Mouse (Mus musculus) ovary, postnatal 36 days (tissue): Measurements from ENCODE around the gene Olfr412.

Source experiments
- DNase-seq: peaks from one replicate; pipeline ENCODE4 v3.0.0; 2022; ENCODE audit warnings: low spot score, mixed read lengths

Gene Olfr412

GRCm38 (mm10) chr11:74361769-74362168 lies at the start of gene Olfr412:
TSS of gene Olfr412 (plus strand) at chr11:74362069.
- DNase-seq, result no peak

DNA sequence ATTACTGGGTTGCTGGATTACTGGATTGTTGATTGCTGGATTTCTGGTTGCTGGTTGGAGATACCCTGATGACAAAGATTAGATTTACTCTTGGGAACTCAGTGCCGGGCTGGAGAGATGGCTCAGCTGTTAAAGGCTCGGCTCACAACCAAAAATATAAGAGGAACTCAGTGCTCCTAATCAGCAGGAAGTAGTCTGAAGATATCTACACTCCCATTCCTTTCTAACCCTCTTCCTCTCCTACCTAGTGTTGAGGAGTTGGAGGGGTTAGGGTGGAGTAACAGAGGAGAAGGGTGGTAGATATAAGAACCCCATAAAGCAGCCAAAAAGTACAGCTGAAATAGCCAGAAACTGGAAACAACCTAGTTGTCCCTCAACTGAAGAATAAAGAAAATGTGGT lies 35.8 kb upstream of the Olfr412 start:
- no peak for DNase-seq

DNA sequence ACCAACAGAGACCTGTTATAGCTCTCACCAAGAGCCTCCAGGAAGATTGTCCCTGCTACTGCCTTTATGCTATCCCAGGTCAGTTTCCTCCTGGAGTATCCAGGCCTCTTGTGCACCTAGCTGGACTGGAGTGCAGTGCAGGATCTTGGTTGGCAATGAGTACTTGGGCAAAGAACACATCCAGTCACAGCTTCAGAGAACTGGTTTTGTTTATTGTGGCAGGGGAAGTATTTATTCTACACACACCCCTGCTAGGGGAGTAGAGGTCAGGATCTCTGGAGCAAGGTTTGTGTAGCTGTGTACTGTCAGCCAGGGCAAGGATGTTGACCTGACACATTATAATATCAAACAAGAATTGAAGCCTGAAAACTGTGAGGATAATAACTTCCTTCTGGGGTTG lies 33.1 kb upstream of the Olfr412 start:
- DNase-seq, result no peak

- DNase-seq, result no peak
Observed at GRCm38 (mm10) chr11:74337931-74338330, 23.9 kb upstream of the Olfr412 start, which contains the start of gene Olfr410. TSS of gene Olfr410 (minus strand) at chr11:74338031.

DNA sequence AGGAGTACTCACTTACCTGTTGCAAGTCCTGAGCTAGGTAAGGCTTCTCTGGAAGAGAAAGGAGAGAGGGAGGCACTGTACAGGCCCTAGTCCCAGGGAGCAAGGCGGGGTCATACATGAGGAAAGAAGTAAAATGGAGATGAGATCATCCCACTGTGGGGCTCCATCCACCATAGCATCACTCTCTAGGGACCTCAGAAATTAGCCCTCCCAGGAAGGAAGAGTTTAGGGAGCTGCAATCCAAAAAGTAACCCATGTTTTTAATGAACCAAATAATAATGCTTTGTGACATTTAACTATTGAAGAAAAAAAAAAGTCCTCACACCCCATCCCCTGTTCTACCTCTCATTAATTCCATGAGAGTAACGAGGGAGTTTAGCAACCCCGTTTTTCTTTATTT lies 9.3 kb upstream of the Olfr412 start, which contains the start of gene Olfr411:
TSS of gene Olfr411 (minus strand) at position 101 of the 400 bp plus-strand sequence.
- DNase-seq, result no peak

DNA sequence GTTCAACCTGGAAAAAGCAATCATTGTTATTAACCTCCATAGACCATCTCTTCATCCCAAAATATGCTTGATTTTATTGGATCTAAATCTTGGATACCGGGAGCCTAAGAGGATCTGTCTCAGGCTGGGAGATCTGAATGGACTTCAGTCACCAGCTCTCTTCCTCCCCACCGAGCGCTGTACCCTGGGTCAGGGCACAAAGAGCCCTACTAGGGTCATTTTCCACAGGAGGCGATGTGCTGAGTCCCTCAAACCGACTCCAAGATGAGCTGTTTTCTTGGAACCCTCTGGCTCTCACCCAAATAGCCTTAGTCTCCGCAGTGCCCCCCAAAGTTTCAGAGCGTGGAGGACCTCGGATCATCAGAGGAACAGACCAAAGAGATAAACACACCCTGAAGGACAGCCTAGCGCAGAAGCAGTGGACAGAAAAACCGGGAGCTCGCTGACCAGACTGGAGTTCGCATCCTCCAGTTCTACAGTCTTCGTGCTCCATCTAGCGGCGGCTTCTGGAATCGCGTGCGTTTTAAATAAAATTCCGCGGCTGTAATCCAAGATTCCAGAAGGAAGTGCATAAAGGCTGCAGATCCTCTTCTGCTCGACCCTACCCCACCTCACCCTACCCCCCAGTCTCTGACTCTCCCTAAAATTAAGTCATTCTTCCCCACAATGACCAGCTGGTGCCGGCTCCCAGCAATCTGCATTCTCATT lies 9.7 kb downstream of the Olfr412 start:
- peak; percentile 76 for DNase-seq

DNA sequence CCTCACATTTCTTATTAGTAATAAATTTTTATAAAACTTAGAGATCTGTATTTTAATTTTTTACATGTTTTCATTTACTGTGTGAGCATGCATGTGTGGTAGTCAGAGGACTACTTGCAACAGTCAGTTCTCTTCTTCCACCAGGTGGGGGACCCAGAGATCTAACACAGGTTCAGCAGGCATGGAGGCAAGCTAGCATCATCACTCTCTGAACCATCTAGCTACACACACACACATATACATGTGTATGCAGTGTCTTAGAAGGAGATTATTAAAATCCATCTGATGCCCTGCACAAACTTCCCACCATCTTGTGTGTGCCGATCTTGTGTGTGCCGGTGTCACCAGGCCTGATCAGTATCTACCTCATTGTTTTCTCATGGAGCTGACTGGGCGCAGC lies 15.0 kb downstream of the Olfr412 start:
- DNase-seq, result no peak

DNA sequence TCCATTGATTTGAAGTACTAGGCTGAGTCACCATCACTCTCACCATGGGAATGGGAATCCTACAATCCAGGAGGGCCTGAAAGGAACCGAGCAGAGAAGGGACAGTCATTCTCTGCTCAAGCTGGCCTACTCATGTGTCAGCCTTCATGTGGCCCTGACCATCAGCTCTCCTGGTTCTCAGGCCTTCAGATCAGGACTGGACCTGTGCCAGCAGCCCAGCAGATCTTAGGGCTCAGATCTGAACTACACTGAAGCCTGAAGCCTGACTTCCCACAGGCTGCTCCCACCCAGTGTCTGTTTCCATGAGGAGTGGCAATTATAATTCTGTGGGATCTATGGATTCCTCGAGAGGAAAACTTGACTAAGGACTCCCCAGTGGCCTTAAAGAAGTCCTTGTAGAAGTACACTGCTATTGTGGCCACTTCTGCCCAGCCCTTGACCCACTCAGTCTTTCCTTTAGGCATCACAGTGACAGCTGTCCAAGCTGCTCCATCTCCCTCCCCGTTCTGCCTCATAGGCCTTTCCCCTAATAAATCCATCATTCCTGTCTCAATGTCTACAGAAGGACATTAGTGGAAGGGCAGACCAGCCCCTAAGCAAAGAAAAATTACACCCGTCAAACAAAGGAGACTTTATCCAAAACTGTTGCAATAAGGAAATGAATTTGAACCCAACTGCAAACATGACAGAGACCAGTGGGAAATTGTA lies 17.5 kb downstream of the Olfr412 start:
- no peak for DNase-seq

- no peak for DNase-seq
Observed at GRCm38 (mm10) chr11:74385674-74386073, 23.8 kb downstream of the Olfr412 start.

DNA sequence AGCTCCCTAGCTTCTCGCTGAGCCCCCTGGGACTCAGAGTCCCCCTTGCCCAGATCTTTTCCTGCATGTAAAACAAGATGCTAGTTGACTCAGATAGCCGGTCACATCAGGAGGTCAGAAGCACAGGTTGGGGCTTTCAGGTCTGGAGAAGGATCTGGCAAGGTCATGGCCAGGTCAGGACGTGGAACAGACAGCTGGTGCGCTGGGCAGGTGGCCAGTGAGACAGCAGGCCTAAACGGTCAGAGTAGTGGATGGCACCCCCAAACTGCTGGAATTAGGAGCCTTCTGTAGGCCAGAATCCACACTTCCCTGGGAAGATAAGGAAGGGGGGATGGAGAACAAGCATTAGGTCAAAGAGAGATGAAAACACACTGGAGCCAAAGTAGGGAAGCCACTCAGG lies 25.3 kb downstream of the Olfr412 start:
- DNase-seq, result no peak

DNA sequence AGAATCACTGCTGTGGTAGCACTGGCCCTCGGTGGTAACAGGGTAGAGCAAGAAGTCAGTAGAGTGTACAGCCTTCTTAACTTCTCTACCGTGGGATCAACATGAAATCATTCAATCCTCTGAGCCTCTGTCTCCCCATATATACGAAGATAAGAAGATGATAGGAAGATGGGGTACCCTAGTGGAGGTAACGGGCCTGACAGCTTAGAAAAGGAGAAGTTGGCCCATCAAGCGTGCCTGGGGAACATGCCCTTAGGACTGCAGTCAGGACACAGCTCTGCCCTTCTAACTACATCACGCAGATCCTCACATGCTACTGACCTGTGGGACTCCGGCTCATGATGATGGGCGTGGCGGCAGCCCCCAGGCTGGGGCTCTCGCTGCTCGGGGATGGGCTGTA lies 30.0 kb downstream of the Olfr412 start:
- no peak for DNase-seq

- no peak for DNase-seq
Observed at GRCm38 (mm10) chr11:74392903-74393302, 31.0 kb downstream of the Olfr412 start.

- no peak for DNase-seq
Observed at GRCm38 (mm10) chr11:74393489-74393888, 31.6 kb downstream of the Olfr412 start.

DNA sequence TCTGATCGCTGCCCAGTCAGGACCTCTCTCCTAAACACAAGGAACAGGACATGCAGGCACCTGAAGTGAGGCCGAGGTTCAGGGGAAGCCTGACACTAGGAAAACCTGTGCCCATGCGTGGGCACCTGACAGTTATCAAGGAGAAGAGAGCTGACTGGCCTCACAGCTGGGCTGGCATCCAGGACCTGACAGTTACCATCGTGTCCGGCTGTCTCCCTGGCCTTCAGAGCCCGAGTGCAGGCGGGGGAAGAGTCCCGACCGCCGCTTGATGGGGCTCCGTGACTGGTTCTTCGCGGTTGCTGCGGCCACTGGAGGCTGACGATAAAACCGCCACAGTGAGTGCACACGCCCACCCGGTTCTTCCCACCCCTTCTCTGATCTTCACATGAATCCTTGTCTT lies 33.7 kb downstream of the Olfr412 start:
- DNase-seq, result no peak

GRCm38 (mm10) chr11:74402126-74402525 lies 40.3 kb downstream of the Olfr412 start:
- no peak for DNase-seq

DNA sequence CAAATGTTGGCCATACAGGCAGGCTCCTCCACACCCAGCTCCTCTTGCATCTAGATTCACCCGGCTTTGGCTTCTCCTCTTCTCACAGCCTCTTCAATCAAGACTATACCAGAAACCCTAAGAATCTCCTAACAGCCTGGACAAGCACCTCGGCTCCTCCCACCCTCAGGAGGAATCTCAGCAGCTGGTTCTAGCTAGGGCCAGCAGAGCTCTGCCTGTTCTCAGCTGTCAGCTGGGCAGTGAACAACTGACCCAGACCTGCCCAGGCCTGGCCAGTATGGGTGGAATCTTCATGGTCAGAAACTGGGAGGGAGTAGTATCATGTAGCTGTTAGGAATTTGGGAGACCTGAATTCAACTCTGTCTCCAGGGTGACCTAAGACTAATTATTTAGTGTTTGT lies 42.3 kb downstream of the Olfr412 start:
- no peak for DNase-seq

GRCm38 (mm10) chr11:74405201-74405600 lies 43.3 kb downstream of the Olfr412 start:
- no peak for DNase-seq

GRCm38 (mm10) chr11:74408587-74409446 lies 46.9 kb downstream of the Olfr412 start:
- peak; percentile 93 for DNase-seq

- no peak for DNase-seq
Observed at GRCm38 (mm10) chr11:74409447-74409754, 47.5 kb downstream of the Olfr412 start.

GRCm38 (mm10) chr11:74409757-74410174 lies 47.9 kb downstream of the Olfr412 start:
- peak; percentile 60 for DNase-seq

GRCm38 (mm10) chr11:74411943-74412342 lies 50.1 kb downstream of the Olfr412 start:
- no peak for DNase-seq

DNA sequence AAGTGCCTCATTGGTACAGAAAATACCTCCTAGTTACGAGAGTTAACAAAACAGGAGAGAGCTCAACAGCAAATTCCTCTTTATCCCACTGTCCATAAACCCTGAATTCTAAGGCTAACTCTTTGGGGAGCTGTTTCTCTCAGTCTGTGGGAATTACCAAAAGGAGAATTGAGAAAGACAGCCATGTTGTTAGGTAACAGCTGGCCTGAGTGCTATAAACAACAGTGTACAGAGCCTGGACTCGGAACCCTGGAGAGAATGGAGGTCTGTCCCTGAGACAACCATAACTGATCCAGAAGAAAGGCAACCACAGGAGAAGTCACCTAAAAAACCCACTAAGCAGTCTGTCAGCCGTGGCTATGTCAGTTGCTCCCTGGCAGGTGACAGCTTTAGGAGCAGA lies 50.6 kb downstream of the Olfr412 start:
- DNase-seq, result no peak
